Mouse (Mus musculus) neural tube, embryonic 13.5 days (tissue): ENCODE data around the gene Fam83e. TPM values are rescaled to one million over a fixed set of nuclear protein-coding genes. Genes with fewer than 3 reads are reported as not detected.
A peak's percentile ranks its signal among the peaks of the same experiment; 100 is the strongest.

Source experiments
- ATAC-seq: fragments of 200-750 bp; cut with Nextera tagmentation; 2 replicates; pipeline ENCODE4 v1.8.0; 2017; ENCODE audit warnings: low read depth, mild to moderate bottlenecking, moderate TSS enrichment, moderate library complexity
- H3K27ac ChIP-seq: fragments of 300-500 bp; sonication (generic); replicated peaks from 2 replicates; pipeline ENCODE4 v1.5.1; 2015; ENCODE audit warnings: moderate library complexity, mild to moderate bottlenecking, inconsistent platforms
- H3K27me3 ChIP-seq: fragments of 300-500 bp; sonication (generic); 2 replicates; pipeline ENCODE4 v1.6.1; 2015; ENCODE audit warnings: mild to moderate bottlenecking, inconsistent platforms
- H3K36me3 ChIP-seq: fragments of 300-500 bp; sonication (generic); 2 replicates; pipeline ENCODE4 v1.6.1; 2015; ENCODE audit warnings: mild to moderate bottlenecking, inconsistent platforms
- H3K4me1 ChIP-seq: fragments of 300-500 bp; sonication (generic); replicated peaks from 2 replicates; pipeline ENCODE4 v1.6.1; 2015; ENCODE audit warnings: inconsistent platforms
- H3K4me2 ChIP-seq: fragments of 300-500 bp; sonication (generic); 2 replicates; pipeline ENCODE4 v1.6.1; 2015; ENCODE audit warnings: inconsistent platforms, mild to moderate bottlenecking, moderate library complexity
- H3K4me3 ChIP-seq: fragments of 300-500 bp; sonication (generic); 2 replicates; pipeline ENCODE4 v1.5.1; 2015; ENCODE audit warnings: mild to moderate bottlenecking, inconsistent platforms
- H3K9ac ChIP-seq: fragments of 300-500 bp; sonication (generic); 2 replicates; pipeline ENCODE4 v1.6.1; 2015; ENCODE audit warnings: moderate library complexity, mild to moderate bottlenecking, inconsistent platforms
- H3K9me3 ChIP-seq: fragments of 300-500 bp; sonication (generic); 2 replicates; pipeline ENCODE4 v1.6.1; 2016; ENCODE audit warnings: inconsistent platforms
- WGBS: fragments of 180-500 bp; shearing (Covaris S2); methylation state at CpG from one replicate; pipeline ENCODE4 v1.1.7; 2015; 5-methylcytosine and 5-hydroxymethylcytosine counted together
- polyA plus RNA-seq: library from polyadenylated mRNA; unstranded; fragments of >200 nt; fragmentation: Nextera tagmentation; extraction: Ambion mirVana; gene quantifications from 2 replicates; pipeline ENCODE4 v1.2.1, GENCODE M21; 2015

Gene Fam83e
- polyA plus RNA-seq, 1 experiment from 2014 or later = 0.39 TPM

DNA sequence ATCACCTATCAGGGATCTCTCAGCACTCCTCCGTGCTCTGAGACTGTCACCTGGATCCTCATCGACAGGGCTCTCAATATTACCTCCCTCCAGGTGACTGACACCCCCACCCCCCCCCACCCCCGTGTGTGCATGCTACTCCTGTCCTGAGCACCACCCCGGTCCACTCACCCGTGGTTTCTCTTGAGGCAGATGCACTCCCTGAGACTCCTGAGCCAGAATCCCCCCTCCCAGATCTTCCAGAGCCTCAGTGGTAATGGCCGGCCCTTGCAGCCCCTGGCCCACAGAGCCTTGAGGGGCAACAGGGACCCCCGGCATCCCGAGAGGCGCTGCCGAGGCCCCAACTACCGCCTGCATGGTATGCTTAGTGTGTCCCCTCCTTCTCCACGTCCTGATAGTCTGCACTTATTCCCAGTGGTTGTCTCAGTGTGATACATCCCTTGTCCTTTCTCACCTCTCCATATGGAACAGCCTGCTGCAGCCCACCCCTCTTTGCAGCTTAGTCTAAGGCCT, 17.4 kb upstream of the Fam83e start:
- no peak for ATAC-seq
- H3K9ac ChIP-seq = peak overlapping the region; percentile 75
- H3K27ac ChIP-seq = peak overlapping the region; percentile 92
- H3K4me3 ChIP-seq = peak overlapping the region; percentile 60
- whole genome bisulfite sequencing = 37% methylated on average over 12 of the region's 12 CpGs
- peaks cover 89% of the 10 kb centered on the region for H3K4me1 ChIP-seq
- H3K9me3 ChIP-seq = no peaks in the 10 kb centered on the region
- peak overlapping the region; percentile 99 for H3K4me2 ChIP-seq
- H3K36me3 ChIP-seq = no peaks in the 10 kb centered on the region
- peaks cover 19% of the 10 kb centered on the region for H3K27me3 ChIP-seq

- under 1% methylated on average over 13 of the region's 13 CpGs for WGBS
- peak; percentile 60 for ATAC-seq
- peaks cover 89% of the 10 kb centered on the region for H3K4me1 ChIP-seq
Observed at GRCm38 (mm10) chr7:45704046-45704559, 16.9 kb upstream of the Fam83e start.

DNA sequence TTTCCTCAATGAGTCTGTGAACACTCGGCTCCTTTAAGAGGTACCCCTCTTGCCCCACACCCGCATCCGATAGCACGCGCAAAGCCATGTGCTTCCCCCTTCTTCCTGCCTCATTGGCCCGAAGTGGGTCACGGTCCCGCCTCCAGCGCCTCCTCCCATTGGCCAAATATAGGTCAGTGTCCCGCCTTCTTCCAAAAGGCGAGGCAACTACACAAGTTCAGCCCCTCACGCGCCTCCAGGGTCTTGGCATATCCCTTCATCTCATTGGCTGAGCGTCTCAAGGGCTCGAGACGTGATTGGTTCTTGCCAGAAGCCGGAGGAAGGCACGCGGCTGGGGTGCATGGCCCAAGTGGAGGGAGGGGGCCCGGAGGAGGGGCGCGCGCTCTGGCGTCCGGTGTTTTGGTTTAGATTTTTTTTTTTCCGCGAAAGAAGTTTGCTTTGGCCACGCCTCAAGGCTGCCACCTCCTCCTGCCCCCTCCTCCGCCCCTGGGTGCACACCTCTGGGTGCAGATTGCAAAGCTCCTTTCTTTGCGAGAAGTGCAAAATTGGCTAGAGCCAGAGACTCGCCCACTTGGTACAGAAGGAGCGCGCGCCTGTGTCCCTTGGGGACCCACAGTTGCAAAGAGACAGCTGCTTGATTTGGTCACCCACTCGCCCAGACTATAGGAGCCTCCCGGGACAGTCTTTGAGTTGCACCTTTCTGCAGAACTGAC, 16.1 kb upstream of the Fam83e start, which contains the start of gene Dbp:
Gene Dbp, plus strand, starts transcription at position 359 of the 713 bp plus-strand sequence.
- peak within 1 kb of the TSS; percentile 99 for H3K4me2 ChIP-seq

More at GRCm38 (mm10) chr7:45704046-45704559, 16.9 kb upstream of the Fam83e start:
- Histone ChIP-seq H3K4me2 (peak overlapping the region; percentile 99), H3K4me3 (peak overlapping the region; percentile 60), H3K27ac (peak overlapping the region; percentile 92), H3K9ac (peak overlapping the region; percentile 75), H3K9me3 (no peaks in the 10 kb centered on the region), H3K36me3 (no peaks in the 10 kb centered on the region), H3K27me3 (peaks cover 14% of the 10 kb centered on the region)

DNA sequence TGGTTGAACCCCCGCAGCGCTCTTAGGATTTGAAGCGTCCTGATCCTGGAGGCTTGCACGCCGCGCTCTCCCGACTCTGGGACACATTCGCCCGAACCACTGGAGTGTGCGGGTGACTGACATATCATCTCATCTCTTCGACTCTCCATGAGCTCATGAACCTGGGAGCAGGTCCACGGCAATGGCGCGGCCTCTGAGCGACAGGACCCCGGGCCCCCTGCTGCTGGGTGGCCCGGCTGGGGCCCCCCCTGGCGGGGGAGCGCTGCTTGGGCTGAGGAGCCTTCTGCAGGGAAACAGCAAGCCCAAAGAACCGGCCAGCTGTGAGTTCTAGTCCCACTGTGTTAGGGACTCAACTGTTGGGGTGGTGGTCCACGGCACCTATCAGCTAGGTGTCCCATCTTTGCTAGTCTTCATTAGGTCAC, 15.6 kb upstream of the Fam83e start:
- H3K4me1 ChIP-seq = peaks cover 88% of the 10 kb centered on the region
- peaks cover 11% of the 10 kb centered on the region for H3K36me3 ChIP-seq
- H3K27ac ChIP-seq = peak overlapping the region; percentile 74
- WGBS = under 1% methylated on average over 21 of the region's 21 CpGs
- 0 out of 2 replicates have a peak, but pooled peaks cover 1% of the 10 kb centered on the region for H3K27me3 ChIP-seq
- peak overlapping the region; percentile 99 for H3K4me2 ChIP-seq
- ATAC-seq = no peak
- no peaks in the 10 kb centered on the region for H3K9me3 ChIP-seq
- H3K4me3 ChIP-seq = peak overlapping the region; percentile 60
- H3K9ac ChIP-seq = peak overlapping the region; percentile 82

More for the DNA sequence above, 16.1 kb upstream of the Fam83e start, which contains the start of gene Dbp:
- WGBS = under 1% methylated on average over 36 of the region's 36 CpGs
- Histone ChIP-seq H3K9ac (peak within 1 kb of the TSS; percentile 82), H3K27me3 (0 out of 2 replicates have a peak, but pooled peaks cover 7% of the 10 kb centered on the region), H3K4me1 (peaks cover 89% of the 10 kb centered on the region), H3K27ac (peak within 1 kb of the TSS; percentile 92), H3K36me3 (peaks cover 5% of the 10 kb centered on the region; the same call in 1 of the 2 replicates), H3K9me3 (no peaks in the 10 kb centered on the region), H3K4me3 (peak within 1 kb of the TSS; percentile 60)
- peak; percentile 84 for ATAC-seq

- ATAC-seq = no peak
- no peaks in the 10 kb centered on the region for H3K27me3 ChIP-seq
- peaks cover 85% of the 10 kb centered on the region for H3K4me1 ChIP-seq
- H3K9ac ChIP-seq = peak overlapping the region; percentile 82
- peak overlapping the region; percentile 60 for H3K4me3 ChIP-seq
- H3K4me2 ChIP-seq = peak overlapping the region; percentile 99
- H3K27ac ChIP-seq = peak overlapping the region; percentile 74
- 4% methylated on average over 7 of the region's 7 CpGs for WGBS
- H3K9me3 ChIP-seq = no peaks in the 10 kb centered on the region
- H3K36me3 ChIP-seq = peaks cover 15% of the 10 kb centered on the region
Observed at GRCm38 (mm10) chr7:45705873-45706281, 15.1 kb upstream of the Fam83e start.

GRCm38 (mm10) chr7:45706721-45707241, 14.2 kb upstream of the Fam83e start:
- no peaks in the 10 kb centered on the region for H3K27me3 ChIP-seq
- under 1% methylated on average over 39 of the region's 45 CpGs for WGBS
- H3K9ac ChIP-seq = peak overlapping the region; percentile 82
- peak overlapping the region; percentile 60 for H3K4me3 ChIP-seq
- H3K27ac ChIP-seq = peak overlapping the region; percentile 61
- ATAC-seq = no peak
- peaks cover 76% of the 10 kb centered on the region for H3K4me1 ChIP-seq
- H3K9me3 ChIP-seq = no peaks in the 10 kb centered on the region
- H3K36me3 ChIP-seq = peaks cover 24% of the 10 kb centered on the region
- peak overlapping the region; percentile 99 for H3K4me2 ChIP-seq

GRCm38 (mm10) chr7:45707375-45707967, 13.5 kb upstream of the Fam83e start:
- peak overlapping the region; percentile 99 for H3K4me2 ChIP-seq
- H3K27me3 ChIP-seq = no peaks in the 10 kb centered on the region
- no peaks in the 10 kb centered on the region for H3K9me3 ChIP-seq
- under 1% methylated on average over 27 of the region's 27 CpGs for WGBS
- peaks cover 31% of the 10 kb centered on the region for H3K36me3 ChIP-seq
- peaks cover 73% of the 10 kb centered on the region for H3K4me1 ChIP-seq
- H3K4me3 ChIP-seq = peak overlapping the region; percentile 60
- 0 out of 2 replicates have a peak, but pooled peaks have one; percentile 1 for ATAC-seq
- H3K27ac ChIP-seq = peak overlapping the region; percentile 57
- H3K9ac ChIP-seq = peak overlapping the region; percentile 52

DNA sequence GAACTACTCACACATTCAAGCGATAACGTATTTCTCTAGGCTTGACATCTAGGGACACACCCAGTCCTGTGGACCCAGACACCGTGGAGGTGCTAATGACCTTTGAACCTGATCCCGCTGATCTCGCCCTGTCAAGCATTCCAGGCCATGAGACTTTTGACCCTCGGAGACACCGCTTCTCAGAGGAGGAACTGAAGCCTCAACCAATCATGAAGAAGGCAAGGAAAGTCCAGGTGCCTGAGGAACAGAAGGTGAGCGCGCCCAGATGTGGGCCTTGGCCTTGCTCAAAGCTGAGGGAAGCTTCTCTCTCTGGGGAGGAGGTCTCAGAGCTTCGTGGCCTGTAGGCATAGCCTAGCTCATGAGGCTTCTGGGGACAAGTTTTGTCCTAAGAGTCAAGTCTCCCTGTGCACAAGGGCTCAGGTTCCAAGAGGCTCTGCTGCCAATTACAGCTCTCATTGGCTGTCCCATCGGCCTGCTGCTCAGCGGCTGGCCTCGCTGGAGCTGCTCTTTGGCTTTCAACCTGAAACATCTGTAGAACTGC, 12.7 kb upstream of the Fam83e start:
- H3K9me3 ChIP-seq = no peaks in the 10 kb centered on the region
- peak overlapping the region; percentile 54; the same call in 1 of the 2 replicates for H3K27ac ChIP-seq
- H3K4me1 ChIP-seq = peaks cover 65% of the 10 kb centered on the region
- no peak for ATAC-seq
- 0 out of 2 replicates have a peak overlapping the region, but pooled peaks have one; percentile 28 for H3K9ac ChIP-seq
- 58% methylated on average over 13 of the region's 13 CpGs for WGBS
- peaks cover 39% of the 10 kb centered on the region for H3K36me3 ChIP-seq
- H3K27me3 ChIP-seq = no peaks in the 10 kb centered on the region
- 0 out of 2 replicates have a peak overlapping the region, but pooled peaks have one; percentile 60 for H3K4me3 ChIP-seq
- peak overlapping the region; percentile 99 for H3K4me2 ChIP-seq

DNA sequence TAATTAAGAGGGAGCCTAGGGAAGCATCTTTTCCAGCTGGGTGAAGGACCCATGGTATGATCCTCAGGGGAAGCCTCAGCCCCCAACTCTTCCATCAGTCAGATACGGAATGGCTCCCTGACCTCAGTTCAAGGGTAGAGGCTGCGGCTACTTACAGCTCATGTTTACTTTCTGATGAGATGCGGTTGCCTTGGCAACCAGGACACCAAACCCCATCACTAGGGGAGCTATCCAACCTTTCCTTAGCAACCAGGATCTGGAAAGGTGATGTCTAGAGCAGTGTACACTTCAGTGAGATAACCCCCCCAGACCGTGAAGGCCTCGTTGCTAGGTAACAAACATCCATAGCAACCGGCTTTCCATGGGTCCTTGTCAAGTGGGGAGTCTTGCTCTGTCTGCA, 12.0 kb upstream of the Fam83e start:
- Histone ChIP-seq H3K4me2 (peak overlapping the region; percentile 99; the same call in 1 of the 2 replicates), H3K9me3 (no peaks in the 10 kb centered on the region), H3K4me3 (no peak overlapping the region), H3K9ac (peak overlapping the region; percentile 4; the same call in 1 of the 2 replicates), H3K4me1 (peaks cover 61% of the 10 kb centered on the region), H3K27me3 (no peaks in the 10 kb centered on the region), H3K27ac (peak overlapping the region; percentile 54), H3K36me3 (peaks cover 44% of the 10 kb centered on the region)
- WGBS = 31% methylated on average over 6 of the region's 6 CpGs
- no peak for ATAC-seq

- Histone ChIP-seq H3K4me2 (peak overlapping the region; percentile 99; the same call in 1 of the 2 replicates), H3K27me3 (no peaks in the 10 kb centered on the region), H3K4me1 (peaks cover 65% of the 10 kb centered on the region), H3K9me3 (no peaks in the 10 kb centered on the region), H3K9ac (peak overlapping the region; percentile 4; the same call in 1 of the 2 replicates), H3K36me3 (peaks cover 44% of the 10 kb centered on the region), H3K27ac (peak overlapping the region; percentile 54; the same call in 1 of the 2 replicates), H3K4me3 (no peak overlapping the region)
- no peak for ATAC-seq
- 68% methylated on average over 14 of the region's 14 CpGs for WGBS
Observed at GRCm38 (mm10) chr7:45709677-45710355, 11.2 kb upstream of the Fam83e start.
